Mouse (Mus musculus): ENCODE results near the gene Lair1.
"Not testable (repeated sequence)": the region's sequence is repeated elsewhere in the genome, so short reads cannot be mapped to it uniquely, and the experiment has no call there.

DNA sequence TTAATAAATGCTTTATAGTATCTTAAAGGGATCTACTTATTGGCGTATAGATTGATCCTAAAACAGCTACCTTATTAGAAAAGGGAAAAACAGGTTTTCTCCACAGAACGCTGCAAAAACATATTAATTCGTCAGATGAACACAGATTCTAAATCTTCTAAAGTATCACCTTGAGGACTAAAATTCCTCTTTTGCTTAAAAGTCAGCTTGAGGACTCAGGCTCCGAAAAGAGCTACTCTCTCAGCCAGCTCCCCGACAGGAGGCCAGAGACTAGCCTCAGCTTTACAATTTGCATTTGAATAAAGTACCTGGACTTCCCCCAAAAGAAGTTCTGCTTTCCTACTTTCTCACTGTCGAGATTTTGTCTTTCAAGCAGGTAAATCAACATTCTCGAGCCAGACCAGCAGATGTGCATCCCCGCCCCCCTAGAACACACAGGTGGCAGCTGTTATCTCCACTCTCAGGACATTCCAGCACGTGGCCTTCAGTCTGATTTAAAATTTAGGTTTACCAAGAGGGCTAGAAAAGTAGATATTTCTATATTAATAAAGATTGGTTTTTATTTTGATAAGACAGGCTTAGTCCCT, 2.3 kb downstream of the Lair1 start:
- not testable (repeated sequence) for TF ChIP-seq POLR2A (IDR thresholded peaks at IDR 0.05; ENCODE audit: extremely low read depth, insufficient read depth, low read length); CTCF (IDR thresholded peaks at IDR 0.05; ENCODE audit: low read depth, low read length)

Data from liver, adult 2 months (tissue).